Mouse (Mus musculus): Measurements from ENCODE around the gene Tnrc6c. TPM values are rescaled to one million over a fixed set of nuclear protein-coding genes. Genes with fewer than 3 reads are reported as not detected.

Gene Tnrc6c
- polyA plus RNA-seq, 1 experiment, result 16.9 TPM

DNA sequence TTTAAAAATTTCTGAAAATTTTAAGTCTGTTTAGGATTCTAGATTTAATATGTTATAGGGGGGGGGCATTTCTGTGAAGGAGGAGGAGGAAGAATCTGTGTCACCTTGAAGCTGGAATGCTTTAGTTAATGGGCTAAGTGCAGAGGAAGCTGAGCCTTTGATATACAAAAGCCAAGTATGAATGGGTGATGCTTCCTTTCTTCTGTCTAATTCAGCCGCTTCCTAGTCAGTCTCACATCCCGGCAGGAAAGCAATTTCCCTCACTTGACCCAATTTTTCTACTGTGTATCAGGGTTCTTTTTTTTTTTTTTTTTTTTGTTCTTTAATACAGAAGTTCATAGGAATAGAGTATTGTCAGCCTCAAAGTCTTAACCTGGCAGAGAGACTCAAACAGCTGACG, 11.1 kb downstream of the Tnrc6c start:
- Histone ChIP-seq H3K27ac (ENCODE audit: insufficient read depth, low read depth, low read length) (no peak overlapping the region), H3K4me1 (ENCODE audit: control insufficient read depth, insufficient read depth, low read length) (peaks cover 16% of the 10 kb centered on the region), H3K4me3 (ENCODE audit: insufficient read depth, low read length) (no peak overlapping the region)
- TF ChIP-seq POLR2A (IDR thresholded peaks at IDR 0.05; ENCODE audit: borderline replicate concordance, low read depth, low read length), result no peak
- no peak for TF ChIP-seq CTCF (IDR thresholded peaks at IDR 0.05; ENCODE audit: low read depth, low read length)

DNA sequence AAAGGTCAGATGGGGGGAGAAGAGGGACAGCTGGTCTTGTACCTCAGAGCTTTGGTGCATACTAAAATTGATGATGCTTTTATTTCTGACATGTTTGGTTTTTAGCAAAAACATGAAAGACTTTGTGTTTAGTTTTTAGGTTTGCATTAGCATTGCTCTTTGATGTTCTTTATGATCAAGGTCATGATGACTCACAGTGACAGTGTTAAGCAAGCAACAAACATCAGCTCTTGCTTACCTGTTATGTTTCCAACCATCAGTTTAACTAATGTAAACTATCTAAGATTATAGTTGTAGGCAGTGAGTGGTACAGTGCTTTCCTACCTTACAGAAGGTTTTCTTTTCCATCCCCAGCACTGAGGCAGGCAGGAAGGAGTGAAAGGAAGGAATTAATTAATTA, 12.5 kb downstream of the Tnrc6c start:
- TF ChIP-seq CTCF (IDR thresholded peaks at IDR 0.05; ENCODE audit: low read depth, low read length) (no peak), POLR2A (IDR thresholded peaks at IDR 0.05; ENCODE audit: borderline replicate concordance, low read depth, low read length) (no peak)
- peaks cover 7% of the 10 kb centered on the region for H3K4me1 ChIP-seq (ENCODE audit: control insufficient read depth, insufficient read depth, low read length)

DNA sequence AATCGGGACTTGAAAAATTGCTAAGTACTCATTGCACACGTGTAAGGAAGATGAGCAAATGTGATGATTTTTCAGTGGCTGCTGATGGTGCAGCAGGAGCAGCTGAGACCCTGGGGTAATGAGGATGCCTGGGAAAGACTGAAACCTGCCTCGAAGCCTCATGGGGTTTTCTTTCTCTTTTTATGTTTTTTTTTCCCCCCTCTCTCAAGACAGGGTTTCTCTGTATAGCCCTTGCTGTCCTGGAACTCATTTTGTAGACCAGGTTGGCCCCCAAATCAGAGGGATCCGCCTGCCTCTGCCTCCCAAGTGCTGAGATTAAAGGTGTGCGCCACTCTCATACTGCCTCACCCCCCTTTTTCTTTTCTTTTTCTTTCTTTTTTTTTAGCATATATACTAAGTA, 13.1 kb downstream of the Tnrc6c start:
- Histone ChIP-seq H3K27ac (ENCODE audit: insufficient read depth, low read depth, low read length) (no peak overlapping the region), H3K4me3 (ENCODE audit: insufficient read depth, low read length) (no peak overlapping the region), H3K4me1 (ENCODE audit: control insufficient read depth, insufficient read depth, low read length) (peaks cover 2% of the 10 kb centered on the region; the same call in 1 of the 2 replicates)
- TF ChIP-seq POLR2A (IDR thresholded peaks at IDR 0.05; ENCODE audit: borderline replicate concordance, low read depth, low read length), result no peak
- TF ChIP-seq CTCF (IDR thresholded peaks at IDR 0.05; ENCODE audit: low read depth, low read length), result no peak

More for the DNA sequence above, 12.5 kb downstream of the Tnrc6c start:
- H3K4me3 ChIP-seq (ENCODE audit: insufficient read depth, low read length), result no peak overlapping the region
- no peak overlapping the region for H3K27ac ChIP-seq (ENCODE audit: insufficient read depth, low read depth, low read length)

DNA sequence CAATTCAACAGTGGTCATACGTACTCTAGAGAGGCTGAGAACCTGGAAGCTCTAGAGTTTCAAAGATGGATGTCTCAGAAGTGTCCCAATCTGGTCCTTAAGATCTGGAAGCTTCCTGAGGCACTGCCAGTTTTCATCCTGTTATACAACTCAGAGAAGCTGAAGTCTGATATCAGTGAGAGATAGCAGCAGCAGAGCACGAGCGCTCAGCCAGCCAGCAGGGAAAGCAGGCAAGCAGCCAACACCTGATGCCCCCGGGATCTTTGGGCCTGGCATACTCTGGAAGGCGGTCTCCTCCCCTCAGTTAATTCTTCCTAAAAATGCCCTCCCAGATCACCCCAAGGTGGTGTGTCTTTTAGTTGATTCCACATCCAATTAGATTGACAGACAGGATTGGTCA, 13.7 kb downstream of the Tnrc6c start:
- TF ChIP-seq CTCF (IDR thresholded peaks at IDR 0.05; ENCODE audit: low read depth, low read length), result no peak
- TF ChIP-seq POLR2A (IDR thresholded peaks at IDR 0.05; ENCODE audit: borderline replicate concordance, low read depth, low read length), result no peak
- H3K4me3 ChIP-seq (ENCODE audit: insufficient read depth, low read length), result no peak overlapping the region
- H3K4me1 ChIP-seq (ENCODE audit: control insufficient read depth, insufficient read depth, low read length), result peaks cover 2% of the 10 kb centered on the region; the same call in 1 of the 2 replicates
- H3K27ac ChIP-seq (ENCODE audit: insufficient read depth, low read depth, low read length), result no peak overlapping the region

GRCm38 (mm10) chr11:117671626-117672025, 17.5 kb downstream of the Tnrc6c start:
- H3K27ac ChIP-seq (ENCODE audit: insufficient read depth, low read depth, low read length), result no peak overlapping the region
- TF ChIP-seq POLR2A (IDR thresholded peaks at IDR 0.05; ENCODE audit: borderline replicate concordance, low read depth, low read length) (no peak), CTCF (IDR thresholded peaks at IDR 0.05; ENCODE audit: low read depth, low read length) (no peak)

GRCm38 (mm10) chr11:117674531-117674930, 20.4 kb downstream of the Tnrc6c start:
- TF ChIP-seq POLR2A (IDR thresholded peaks at IDR 0.05; ENCODE audit: borderline replicate concordance, low read depth, low read length) (no peak), CTCF (IDR thresholded peaks at IDR 0.05; ENCODE audit: low read depth, low read length) (no peak)
- Histone ChIP-seq H3K27ac (ENCODE audit: insufficient read depth, low read depth, low read length) (no peak overlapping the region), H3K4me3 (ENCODE audit: insufficient read depth, low read length) (no peak overlapping the region), H3K4me1 (ENCODE audit: control insufficient read depth, insufficient read depth, low read length) (peaks cover 11% of the 10 kb centered on the region)

More at GRCm38 (mm10) chr11:117671626-117672025, 17.5 kb downstream of the Tnrc6c start:
- Histone ChIP-seq H3K4me3 (ENCODE audit: insufficient read depth, low read length) (no peak overlapping the region), H3K4me1 (ENCODE audit: control insufficient read depth, insufficient read depth, low read length) (peaks cover 2% of the 10 kb centered on the region)

DNA sequence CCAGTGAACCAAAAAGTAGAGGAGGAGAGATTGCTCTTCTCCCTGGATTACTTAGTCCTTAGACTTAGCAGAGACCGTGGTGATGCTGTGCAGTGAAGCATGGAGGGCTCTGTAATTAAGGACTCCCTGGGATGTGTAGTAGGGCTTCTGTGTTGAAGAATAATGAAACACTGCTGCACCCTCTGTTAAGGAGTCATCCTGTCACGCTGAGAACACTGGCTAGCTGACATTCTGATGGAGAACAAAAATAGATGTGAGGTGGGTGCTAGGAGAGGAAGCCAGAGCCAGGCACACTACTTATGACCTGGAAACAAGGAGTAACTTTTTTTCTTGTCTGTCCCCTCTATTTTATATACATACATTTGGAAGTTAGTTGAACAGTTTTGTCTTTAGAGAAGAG, 22.6 kb downstream of the Tnrc6c start:
- no peak for TF ChIP-seq POLR2A (IDR thresholded peaks at IDR 0.05; ENCODE audit: borderline replicate concordance, low read depth, low read length)
- TF ChIP-seq CTCF (IDR thresholded peaks at IDR 0.05; ENCODE audit: low read depth, low read length), result no peak
- H3K4me3 ChIP-seq (ENCODE audit: insufficient read depth, low read length), result no peak overlapping the region
- peaks cover 11% of the 10 kb centered on the region for H3K4me1 ChIP-seq (ENCODE audit: control insufficient read depth, insufficient read depth, low read length)
- no peak overlapping the region for H3K27ac ChIP-seq (ENCODE audit: insufficient read depth, low read depth, low read length)

DNA sequence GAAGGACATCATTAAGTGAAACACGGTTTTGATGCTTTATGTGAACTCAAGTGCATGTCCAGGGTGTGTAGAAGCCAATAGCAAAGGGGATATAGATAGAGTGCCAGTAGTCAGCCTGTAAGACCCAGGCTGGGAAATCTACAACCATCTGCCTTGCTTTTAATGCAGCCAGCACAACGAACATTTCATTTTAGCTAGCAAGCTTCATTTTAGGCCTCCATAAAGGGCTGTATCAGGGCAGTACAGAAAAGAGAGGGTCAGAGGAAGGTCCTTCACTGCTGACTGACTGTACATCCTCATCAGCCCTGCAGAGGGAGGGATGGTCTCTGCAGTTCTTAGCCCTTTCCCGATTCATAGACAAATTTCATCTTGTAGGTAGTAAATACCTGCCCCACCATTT, 23.0 kb downstream of the Tnrc6c start:
- Histone ChIP-seq H3K27ac (ENCODE audit: insufficient read depth, low read depth, low read length) (no peak overlapping the region), H3K4me3 (ENCODE audit: insufficient read depth, low read length) (no peak overlapping the region), H3K4me1 (ENCODE audit: control insufficient read depth, insufficient read depth, low read length) (peaks cover 11% of the 10 kb centered on the region)
- TF ChIP-seq CTCF (IDR thresholded peaks at IDR 0.05; ENCODE audit: low read depth, low read length), result no peak
- TF ChIP-seq POLR2A (IDR thresholded peaks at IDR 0.05; ENCODE audit: borderline replicate concordance, low read depth, low read length), result no peak

- TF ChIP-seq CTCF (IDR thresholded peaks at IDR 0.05; ENCODE audit: low read depth, low read length) (no peak), POLR2A (IDR thresholded peaks at IDR 0.05; ENCODE audit: borderline replicate concordance, low read depth, low read length) (no peak)
- Histone ChIP-seq H3K27ac (ENCODE audit: insufficient read depth, low read depth, low read length) (no peak overlapping the region), H3K4me3 (ENCODE audit: insufficient read depth, low read length) (no peak overlapping the region), H3K4me1 (ENCODE audit: control insufficient read depth, insufficient read depth, low read length) (peaks cover 11% of the 10 kb centered on the region)
Observed at GRCm38 (mm10) chr11:117677594-117677993, 23.5 kb downstream of the Tnrc6c start.

DNA sequence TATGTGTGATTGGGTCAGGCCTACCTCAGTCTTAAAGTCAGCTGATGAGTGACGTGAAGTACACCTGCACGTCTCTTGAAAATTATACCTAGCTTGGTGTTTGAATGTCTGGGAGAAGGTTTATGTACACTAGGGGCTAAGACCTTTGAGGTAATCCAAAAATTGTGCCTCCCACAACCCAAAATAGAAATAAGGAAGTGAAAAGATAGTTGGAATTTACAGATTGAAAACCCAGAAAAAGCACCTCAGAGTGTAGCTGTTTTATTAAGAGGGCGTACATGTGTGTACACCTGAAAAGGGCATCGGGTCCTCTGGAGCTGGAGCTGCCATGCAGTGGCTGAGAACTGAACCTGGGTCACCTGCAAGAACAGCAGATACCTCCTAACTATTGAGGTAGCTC, 24.1 kb downstream of the Tnrc6c start:
- Histone ChIP-seq H3K4me3 (ENCODE audit: insufficient read depth, low read length) (no peak overlapping the region), H3K27ac (ENCODE audit: insufficient read depth, low read depth, low read length) (no peak overlapping the region), H3K4me1 (ENCODE audit: control insufficient read depth, insufficient read depth, low read length) (peaks cover 11% of the 10 kb centered on the region)
- TF ChIP-seq CTCF (IDR thresholded peaks at IDR 0.05; ENCODE audit: low read depth, low read length) (no peak), POLR2A (IDR thresholded peaks at IDR 0.05; ENCODE audit: borderline replicate concordance, low read depth, low read length) (no peak)

GRCm38 (mm10) chr11:117678740-117679139, 24.7 kb downstream of the Tnrc6c start:
- Histone ChIP-seq H3K4me3 (ENCODE audit: insufficient read depth, low read length) (no peak overlapping the region), H3K4me1 (ENCODE audit: control insufficient read depth, insufficient read depth, low read length) (peaks cover 11% of the 10 kb centered on the region), H3K27ac (ENCODE audit: insufficient read depth, low read depth, low read length) (no peak overlapping the region)
- TF ChIP-seq CTCF (IDR thresholded peaks at IDR 0.05; ENCODE audit: low read depth, low read length), result no peak
- TF ChIP-seq POLR2A (IDR thresholded peaks at IDR 0.05; ENCODE audit: borderline replicate concordance, low read depth, low read length), result no peak

Measured in bone marrow macrophage, adult 2 months (primary cell).